Mouse (Mus musculus): ENCODE data around the gene Tnfrsf13c. TPM values are rescaled to one million over a fixed set of nuclear protein-coding genes. Genes with fewer than 3 reads are reported as not detected.

Gene Tnfrsf13c
- 0.97 and 1.0 TPM in 2 replicates for polyA plus RNA-seq (2015; fragmentation: Nextera tagmentation; extraction: Ambion mirVana)

DNA sequence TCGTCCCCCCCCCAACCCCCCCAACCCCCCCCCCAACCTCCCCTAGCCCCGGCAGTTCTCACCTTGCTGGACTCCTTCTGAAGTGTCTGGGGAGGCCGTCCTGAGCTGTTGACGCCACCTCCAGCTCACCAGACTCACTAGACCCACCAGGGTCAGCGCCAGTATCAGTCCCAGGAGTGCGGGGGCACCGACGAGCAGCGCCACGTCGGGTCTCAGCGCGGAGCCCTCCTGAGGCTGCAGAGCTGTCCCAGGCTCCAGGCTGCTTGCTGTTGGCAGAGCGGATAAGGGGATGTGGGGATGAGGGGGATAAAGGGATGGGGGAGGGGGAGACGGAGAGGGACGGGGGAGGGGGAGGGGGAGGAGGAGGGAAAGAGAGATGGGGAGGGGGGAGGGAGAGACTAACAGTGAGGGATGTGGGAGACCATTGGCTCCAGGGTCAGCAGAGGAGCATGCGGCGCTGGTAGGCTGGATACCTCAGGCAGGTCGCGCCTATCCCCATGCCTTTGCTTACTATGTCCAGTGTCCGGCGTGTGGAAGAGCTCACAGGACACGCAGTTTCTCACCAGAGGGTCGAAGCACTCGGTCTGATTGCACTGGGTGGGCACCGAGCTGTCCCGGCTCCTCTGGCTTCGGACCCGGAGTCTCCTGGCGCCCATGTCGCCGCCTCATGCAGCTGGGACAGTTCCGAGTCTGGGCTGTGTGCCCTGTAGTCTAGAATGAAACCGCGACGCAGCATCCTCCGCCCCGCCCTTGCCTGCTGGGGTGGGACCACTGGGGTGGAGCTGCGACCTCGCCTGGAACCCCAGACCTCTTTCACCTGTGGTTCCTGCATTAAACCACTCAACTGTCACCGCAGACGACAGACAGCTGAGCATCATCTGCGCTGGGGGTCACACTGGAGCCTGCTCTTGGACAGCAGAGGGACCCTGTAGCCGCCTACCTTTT, at the start of gene Tnfrsf13c:
Gene Tnfrsf13c (minus strand): TSS at position 713 of the 945 bp plus-strand sequence.

DNA sequence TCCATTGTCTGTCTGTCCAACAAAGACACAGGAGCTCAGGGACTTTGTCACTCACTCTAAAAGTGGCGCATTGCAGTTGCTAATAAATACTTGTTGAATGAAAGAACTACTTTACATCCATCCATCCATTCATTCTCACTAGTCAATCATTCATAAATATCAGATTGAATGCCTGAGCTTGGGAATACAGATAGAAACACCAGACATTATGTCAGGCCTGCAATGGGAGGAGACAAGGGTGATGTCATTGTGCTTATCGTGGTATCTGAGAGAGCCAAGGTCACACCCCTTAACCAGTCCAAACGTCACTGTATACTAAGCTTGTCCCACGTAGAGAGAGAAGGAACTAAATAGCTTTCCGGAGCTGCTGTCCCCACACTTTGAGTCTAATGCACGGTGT, 27.9 kb upstream of the Tnfrsf13c start, which contains the start of gene 1500009C09Rik:
Gene 1500009C09Rik (plus strand): TSS at position 301 of the 400 bp plus-strand sequence.

DNA sequence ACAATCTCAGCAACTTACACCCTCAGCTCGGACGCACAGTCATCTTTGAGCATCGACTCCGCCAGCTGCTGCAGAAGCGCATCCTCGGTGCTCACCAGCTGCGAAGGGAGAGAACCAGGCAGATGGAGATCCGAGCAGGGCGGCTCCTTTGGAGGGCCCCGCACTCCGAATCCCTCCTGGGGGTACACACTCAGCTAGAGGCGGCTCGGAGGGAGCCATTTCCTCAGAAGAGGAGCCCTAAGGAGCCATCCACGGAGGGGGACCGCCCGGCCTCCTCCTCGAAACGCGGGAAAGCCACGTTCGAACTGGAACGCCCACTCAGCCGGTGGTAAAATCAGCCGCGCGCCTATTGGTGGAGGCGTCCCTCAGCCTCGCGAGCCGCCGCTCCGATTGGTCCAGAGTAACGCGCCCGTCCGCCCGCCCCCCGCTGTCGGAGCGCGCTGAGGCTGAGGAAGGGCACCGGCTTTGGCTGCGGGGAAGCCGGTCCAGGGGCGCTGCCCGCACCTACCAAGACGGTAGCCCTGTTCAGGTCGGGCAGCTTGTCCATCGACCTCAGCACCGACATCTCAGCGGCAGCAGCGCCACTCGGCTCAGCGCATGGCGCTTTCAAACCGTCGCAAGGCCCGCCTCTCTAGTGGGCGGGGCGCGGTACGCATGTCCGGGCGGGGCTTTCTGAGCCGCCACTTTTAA, 20.1 kb upstream of the Tnfrsf13c start, which contains the start of gene Cenpm:
Gene Cenpm (minus strand): TSS at position 634 of the 690 bp plus-strand sequence.

GRCm38 (mm10) chr15:82212752-82213063, 11.5 kb downstream of the Tnfrsf13c start, which contains the start of gene Shisa8:
Gene Shisa8, minus strand, starts transcription at chr15:82212815.

MicroRNAs encoded within 50 kb of the gene (microRNA counts, 519-probe panel; counts per million panel counts)
- microRNA mmu-miR-33 = 3,515 counts per million, percentile 24 among the panel's probes with 10 or more counts

Small RNA genes within 50 kb of the gene (microRNA-seq; reads per million reads assigned to microRNA genes)
- 71.1 reads per million, percentile 39 among the genes with 10 or more reads in this experiment for gene Mir33

Other genes starting within 250 kb of the Tnfrsf13c start
- not detected in 2 replicates for gene 1700029P11Rik, start 243.8 kb downstream of the Tnfrsf13c start, polyA plus RNA-seq (2015; fragmentation: Nextera tagmentation; extraction: Ambion mirVana)
- 30.4 and 33.7 TPM in 2 replicates for gene Xrcc6, start 236.5 kb downstream of the Tnfrsf13c start, polyA plus RNA-seq (2015; fragmentation: Nextera tagmentation; extraction: Ambion mirVana)
- gene Desi1, start 190.5 kb downstream of the Tnfrsf13c start, polyA plus RNA-seq (2015; fragmentation: Nextera tagmentation; extraction: Ambion mirVana) = 53.0 and 55.9 TPM in 2 replicates
- 248 and 267 TPM in 2 replicates for gene Snu13, start 176.8 kb downstream of the Tnfrsf13c start, polyA plus RNA-seq (2015; fragmentation: Nextera tagmentation; extraction: Ambion mirVana)
- not detected in 2 replicates for gene 4930407I10Rik, start 165.2 kb downstream of the Tnfrsf13c start, polyA plus RNA-seq (2015; fragmentation: Nextera tagmentation; extraction: Ambion mirVana)
- 0.09 and 0.10 TPM in 2 replicates for gene Mei1, start 154.4 kb downstream of the Tnfrsf13c start, polyA plus RNA-seq (2015; fragmentation: Nextera tagmentation; extraction: Ambion mirVana)
- 9.0 and 11.0 TPM in 2 replicates for gene Ccdc134, start 96.4 kb downstream of the Tnfrsf13c start, polyA plus RNA-seq (2015; fragmentation: Nextera tagmentation; extraction: Ambion mirVana)
- gene Srebf2, start 77.2 kb downstream of the Tnfrsf13c start, polyA plus RNA-seq (2015; fragmentation: Nextera tagmentation; extraction: Ambion mirVana) = 151 and 162 TPM in 2 replicates
- 18.3 and 22.7 TPM in 2 replicates for gene Shisa8, start 11.6 kb downstream of the Tnfrsf13c start, polyA plus RNA-seq (2015; fragmentation: Nextera tagmentation; extraction: Ambion mirVana)
- 18.2 and 19.0 TPM in 2 replicates for gene Cenpm, start 20.4 kb upstream of the Tnfrsf13c start, polyA plus RNA-seq (2015; fragmentation: Nextera tagmentation; extraction: Ambion mirVana)
- gene 1500009C09Rik, start 28.0 kb upstream of the Tnfrsf13c start, polyA plus RNA-seq (2015; fragmentation: Nextera tagmentation; extraction: Ambion mirVana) = 13.7 and 17.9 TPM in 2 replicates
- gene Sept3, start 50.5 kb upstream of the Tnfrsf13c start, polyA plus RNA-seq (2015; fragmentation: Nextera tagmentation; extraction: Ambion mirVana) = 311 and 334 TPM in 2 replicates
- 0.32 and 0.43 TPM in 2 replicates for gene Wbp2nl, start 74.6 kb upstream of the Tnfrsf13c start, polyA plus RNA-seq (2015; fragmentation: Nextera tagmentation; extraction: Ambion mirVana)
- 36.0 and 38.9 TPM in 2 replicates for gene Naga, start 114.6 kb upstream of the Tnfrsf13c start, polyA plus RNA-seq (2015; fragmentation: Nextera tagmentation; extraction: Ambion mirVana)
- 1.4 and 1.5 TPM in 2 replicates for gene Pheta2, start 114.6 kb upstream of the Tnfrsf13c start, polyA plus RNA-seq (2015; fragmentation: Nextera tagmentation; extraction: Ambion mirVana)
- 467 TPM in 2 replicates for gene Smdt1, start 114.6 kb upstream of the Tnfrsf13c start, polyA plus RNA-seq (2015; fragmentation: Nextera tagmentation; extraction: Ambion mirVana)
- 557 and 602 TPM in 2 replicates for gene Ndufa6, start 130.0 kb upstream of the Tnfrsf13c start, polyA plus RNA-seq (2015; fragmentation: Nextera tagmentation; extraction: Ambion mirVana)
- 5.4 and 6.0 TPM in 2 replicates for gene Cyp2d22, start 155.9 kb upstream of the Tnfrsf13c start, polyA plus RNA-seq (2015; fragmentation: Nextera tagmentation; extraction: Ambion mirVana)
- not detected in 2 replicates for gene Cyp2d11, start 169.7 kb upstream of the Tnfrsf13c start, polyA plus RNA-seq (2015; fragmentation: Nextera tagmentation; extraction: Ambion mirVana)
- gene Cyp2d10, start 182.8 kb upstream of the Tnfrsf13c start, polyA plus RNA-seq (2015; fragmentation: Nextera tagmentation; extraction: Ambion mirVana) = not detected in 2 replicates
- not detected in 2 replicates for gene Cyp2d9, start 209.1 kb upstream of the Tnfrsf13c start, polyA plus RNA-seq (2015; fragmentation: Nextera tagmentation; extraction: Ambion mirVana)